ENCODE assay signal across 8 mouse cellular contexts in the genomic region with DNA sequence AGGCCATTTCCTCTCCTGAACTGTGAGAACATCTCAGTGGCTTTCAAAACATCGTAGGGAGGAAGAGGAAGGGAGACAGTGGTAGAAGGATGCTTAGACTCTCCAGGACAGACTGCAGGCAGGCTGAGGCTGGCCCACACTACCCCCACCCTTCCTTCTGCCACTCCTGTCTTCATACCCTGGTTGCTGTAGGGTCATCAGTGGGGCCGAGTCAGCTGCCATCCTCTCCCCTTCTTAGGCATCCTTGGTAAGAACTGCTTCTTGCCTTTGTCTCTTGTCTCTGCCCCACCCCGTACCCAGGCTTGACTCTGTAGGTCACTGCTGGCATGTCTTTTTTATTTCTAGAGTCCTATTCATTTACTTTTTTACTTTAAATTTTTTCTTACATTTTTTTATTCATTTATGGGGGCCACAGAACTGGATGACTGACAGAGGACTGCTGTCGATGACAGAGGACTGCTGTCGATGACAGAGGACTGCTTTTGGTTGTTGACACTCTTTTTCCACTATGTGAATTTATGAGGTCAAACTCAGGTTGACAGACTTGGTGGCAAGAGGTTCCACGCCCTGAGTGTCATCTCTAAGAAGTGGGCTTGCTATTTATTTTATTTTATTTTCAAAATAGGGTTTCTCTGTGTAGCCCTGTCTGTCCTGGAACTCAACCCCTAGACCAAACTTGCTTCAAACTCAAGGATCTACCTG. TPM values are rescaled to one million over a fixed set of nuclear protein-coding genes. Genes with fewer than 3 reads are reported as not detected.
A peak's percentile ranks its signal among the peaks of the same experiment; 100 is the strongest.
DNase-seq lines count a peak whose midpoint lies in the region; ATAC-seq and TF ChIP-seq lines count a peak whose summit lies in the region.

No protein-coding gene starts in this region.

- no peaks in the 10 kb centered on the region for H3K9me3 ChIP-seq in kidney, postnatal 0 days (replicated peaks; ENCODE audit: low read length)
- no peaks in the 10 kb centered on the region for H3K9me3 ChIP-seq in hindbrain, embryonic 16.5 days (ENCODE audit: control insufficient read depth, low read length)

- ATAC-seq in kidney, postnatal 0 days (replicated peaks; ENCODE audit: low FRiP score, low read depth): no peak
- ATAC-seq in hindbrain, embryonic 16.5 days: no peak

- 63% methylated on average over 6 of the region's 6 CpGs for WGBS in kidney, postnatal 0 days
- WGBS in hindbrain, embryonic 16.5 days: 76% methylated on average over 6 of the region's 6 CpGs

- no peak for TF ChIP-seq POLR2A in cortical plate, adult 2 months (IDR thresholded peaks at IDR 0.05; ENCODE audit: extremely low read depth, insufficient read depth, low read length)
- TF ChIP-seq POLR2A in myocyte (IDR thresholded peaks at IDR 0.05; ENCODE audit: insufficient read length, low read depth): no peak

- no peaks in the 10 kb centered on the region for H3K79me2 ChIP-seq in myocyte (ENCODE audit: control insufficient read depth, insufficient read depth)

- peak overlapping the region; percentile 59; the same call in 1 of the 2 replicates for H3K4me3 ChIP-seq in kidney, postnatal 0 days (replicated peaks; ENCODE audit: low read depth, low read length)
- peak overlapping the region; percentile 75 for H3K4me3 ChIP-seq in cortical plate, adult 2 months (ENCODE audit: insufficient read depth, low read length)
- peak overlapping the region; percentile 80 for H3K4me3 ChIP-seq in hindbrain, embryonic 16.5 days (ENCODE audit: low read length)
- peak overlapping the region; percentile 87 for H3K4me3 ChIP-seq in myocyte

- no peak for TF ChIP-seq CTCF in kidney, postnatal 0 days (IDR thresholded peaks at IDR 0.05; ENCODE audit: low read depth)
- no peak for TF ChIP-seq CTCF in cortical plate, adult 2 months (IDR thresholded peaks at IDR 0.05; ENCODE audit: extremely low read depth, insufficient read depth, low read length)

- H3K27ac ChIP-seq in kidney, postnatal 0 days: 0 out of 2 replicates have a peak overlapping the region, but pooled peaks have one; percentile 42
- H3K27ac ChIP-seq in cortical plate, adult 2 months (ENCODE audit: insufficient read depth, low read length): peak overlapping the region; percentile 72
- peak overlapping the region; percentile 3 for H3K27ac ChIP-seq in hindbrain, embryonic 16.5 days (ENCODE audit: low read depth, low read length)

- H3ac ChIP-seq in myocyte (ENCODE audit: control insufficient read depth, insufficient read length): no peak overlapping the region

- H3K4me2 ChIP-seq in kidney, postnatal 0 days (ENCODE audit: low read length): peak overlapping the region; percentile 96
- peak overlapping the region; percentile 97 for H3K4me2 ChIP-seq in hindbrain, embryonic 16.5 days (ENCODE audit: low read length)
- peak overlapping the region; percentile 100 for H3K4me2 ChIP-seq in myocyte (ENCODE audit: low read depth)

- H3K36me3 ChIP-seq in kidney, postnatal 0 days (ENCODE audit: insufficient read depth, low read length): no peaks in the 10 kb centered on the region
- no peaks in the 10 kb centered on the region for H3K36me3 ChIP-seq in hindbrain, embryonic 16.5 days (ENCODE audit: control insufficient read depth, insufficient read depth, low read length)
- no peaks in the 10 kb centered on the region for H3K36me3 ChIP-seq in myocyte (ENCODE audit: control insufficient read depth, insufficient read depth)

- peaks cover 26% of the 10 kb centered on the region; the same call in 1 of the 2 replicates for H3K4me1 ChIP-seq in kidney, postnatal 0 days (replicated peaks; ENCODE audit: insufficient read depth, low read length)
- peaks cover 11% of the 10 kb centered on the region for H3K4me1 ChIP-seq in cortical plate, adult 2 months (ENCODE audit: control insufficient read depth, insufficient read depth, low read length)
- peaks cover 33% of the 10 kb centered on the region for H3K4me1 ChIP-seq in hindbrain, embryonic 16.5 days (ENCODE audit: control insufficient read depth, insufficient read depth, low read depth, low read length)

- no peak overlapping the region for H3K9ac ChIP-seq in kidney, postnatal 0 days (ENCODE audit: low read depth, low read length)
- peak overlapping the region; percentile 90 for H3K9ac ChIP-seq in hindbrain, embryonic 16.5 days (ENCODE audit: low read depth, low read length)

- H3K27me3 ChIP-seq in kidney, postnatal 0 days (ENCODE audit: insufficient read depth, low read length): no peaks in the 10 kb centered on the region
- H3K27me3 ChIP-seq in hindbrain, embryonic 16.5 days (replicated peaks; ENCODE audit: control insufficient read depth, insufficient read depth, low read length): no peaks in the 10 kb centered on the region
- no peaks in the 10 kb centered on the region for H3K27me3 ChIP-seq in myocyte (ENCODE audit: control insufficient read depth, insufficient read depth, insufficient read length)

- no peak for DNase-seq in kidney, postnatal 0 days (ENCODE audit: low spot score)
- no peak for DNase-seq in kidney, adult 11 months
- no peak for DNase-seq in layer of hippocampus, postnatal 10 days (ENCODE audit: low spot score in 2 of 2)
- DNase-seq in right cerebral cortex, postnatal 4 days: no peak
- DNase-seq in cerebellum, postnatal 4 days (ENCODE audit: low spot score in 2 of 2): no peak

TF ChIP-seq in myocyte, 11 proteins besides CTCF, POLR2A, EP300 and RAD21:
- TF ChIP-seq E2F4 (IDR thresholded peaks at IDR 0.05; ENCODE audit: insufficient read depth): no peak
- no peak for TF ChIP-seq POLR2AphosphoS2 (IDR thresholded peaks at IDR 0.05; ENCODE audit: insufficient read length, low read depth)
- TF ChIP-seq TCF12 (IDR thresholded peaks at IDR 0.05; ENCODE audit: insufficient read depth, poor library complexity, severe bottlenecking): no peak
- no peak for TF ChIP-seq REST (IDR thresholded peaks at IDR 0.05; ENCODE audit: insufficient read depth, insufficient read length)
- no peak for TF ChIP-seq CEBPB (IDR thresholded peaks at IDR 0.05; ENCODE audit: insufficient read depth, poor library complexity, severe bottlenecking)
- peak in 1 of 3 experiments; percentile 10 for TF ChIP-seq MYOG (IDR thresholded peaks at IDR 0.05; ENCODE audit: control insufficient read depth in 1 of 3, insufficient read depth in 1 of 3, insufficient read length in 2 of 3, low read depth in 2 of 3)
- no peak for TF ChIP-seq MAX (IDR thresholded peaks at IDR 0.05; ENCODE audit: low read depth)
- TF ChIP-seq USF1 (IDR thresholded peaks at IDR 0.05; ENCODE audit: low read depth): no peak

RNA-seq across cellular contexts. Expression of gene Slc43a2, which starts 2.0 kb away (rescaled TPM):
- 16.6 and 19.1 TPM in 2 replicates for polyA plus RNA-seq in kidney, postnatal 0 days (2015; fragmentation: Nextera tagmentation; extraction: Ambion mirVana)
- polyA plus RNA-seq in cortical plate, adult 2 months (2012; rRNA removed): 32.0 and 34.3 TPM in 2 replicates
- 16.0 and 16.9 TPM in 2 replicates for polyA plus RNA-seq in hindbrain, embryonic 16.5 days (2015; fragmentation: Nextera tagmentation; extraction: Ambion mirVana)
- polyA plus RNA-seq in myocyte (2012; fragmentation: generic; extraction: Trizol): 15.9 TPM
- 10 to 100 TPM; 38.3 to 47.5 TPM for total RNA-seq in layer of hippocampus, postnatal 10 days (2021)

RNA-seq across cellular contexts. Expression of gene Scarf1, which starts 20.1 kb away (rescaled TPM):
- 13.6 and 14.4 TPM in 2 replicates for polyA plus RNA-seq in kidney, postnatal 0 days (2015; fragmentation: Nextera tagmentation; extraction: Ambion mirVana)
- polyA plus RNA-seq in cortical plate, adult 2 months (2012; rRNA removed): 2.7 and 3.2 TPM in 2 replicates
- polyA plus RNA-seq in hindbrain, embryonic 16.5 days (2015; fragmentation: Nextera tagmentation; extraction: Ambion mirVana): 4.2 and 4.6 TPM in 2 replicates
- polyA plus RNA-seq in myocyte (2012; fragmentation: generic; extraction: Trizol): 0.06 TPM
- total RNA-seq in layer of hippocampus, postnatal 10 days (2021): 1 to 10 TPM; 3.5 to 3.6 TPM

RNA-seq across cellular contexts. Expression of gene Rilp, which starts 23.6 kb away (rescaled TPM):
- 4.2 and 4.5 TPM in 2 replicates for polyA plus RNA-seq in kidney, postnatal 0 days (2015; fragmentation: Nextera tagmentation; extraction: Ambion mirVana)
- 2.8 TPM in 2 replicates for polyA plus RNA-seq in cortical plate, adult 2 months (2012; rRNA removed)
- 2.9 and 4.2 TPM in 2 replicates for polyA plus RNA-seq in hindbrain, embryonic 16.5 days (2015; fragmentation: Nextera tagmentation; extraction: Ambion mirVana)
- polyA plus RNA-seq in myocyte (2012; fragmentation: generic; extraction: Trizol): 4.6 TPM
- total RNA-seq in layer of hippocampus, postnatal 10 days (2021): 1 to 10 TPM; 3.6 to 4.0 TPM

RNA-seq across cellular contexts. Expression of gene Prpf8, which starts 46.8 kb away (rescaled TPM):
- polyA plus RNA-seq in kidney, postnatal 0 days (2015; fragmentation: Nextera tagmentation; extraction: Ambion mirVana): 36.3 and 36.6 TPM in 2 replicates
- polyA plus RNA-seq in cortical plate, adult 2 months (2012; rRNA removed): 88.8 and 89.2 TPM in 2 replicates
- polyA plus RNA-seq in hindbrain, embryonic 16.5 days (2015; fragmentation: Nextera tagmentation; extraction: Ambion mirVana): 38.8 and 41.9 TPM in 2 replicates
- 93.0 TPM for polyA plus RNA-seq in myocyte (2012; fragmentation: generic; extraction: Trizol)
- total RNA-seq in layer of hippocampus, postnatal 10 days (2021): 100 to 1,000 TPM; 113 to 123 TPM

RNA-seq across cellular contexts. Expression of gene Pitpna, which starts 54.4 kb away (rescaled TPM):
- 68.9 and 69.8 TPM in 2 replicates for polyA plus RNA-seq in kidney, postnatal 0 days (2015; fragmentation: Nextera tagmentation; extraction: Ambion mirVana)
- 259 TPM in 2 replicates for polyA plus RNA-seq in cortical plate, adult 2 months (2012; rRNA removed)
- polyA plus RNA-seq in hindbrain, embryonic 16.5 days (2015; fragmentation: Nextera tagmentation; extraction: Ambion mirVana): 109 and 110 TPM in 2 replicates
- 125 TPM for polyA plus RNA-seq in myocyte (2012; fragmentation: generic; extraction: Trizol)
- 100 to 1,000 TPM; 310 to 313 TPM for total RNA-seq in layer of hippocampus, postnatal 10 days (2021)

Comparison
In these comparisons a context has a peak if more than half of its experiments do, and no peak if none do; other contexts are left out.
1. H3K27ac ChIP-seq: peak in every context shown above with its lines; median percentile 72 in cortical plate, adult 2 months; 42 in kidney, postnatal 0 days; 3 in hindbrain, embryonic 16.5 days.